Mouse (Mus musculus): ENCODE results near the gene Tspan9.

Tspan9 gene

DNA sequence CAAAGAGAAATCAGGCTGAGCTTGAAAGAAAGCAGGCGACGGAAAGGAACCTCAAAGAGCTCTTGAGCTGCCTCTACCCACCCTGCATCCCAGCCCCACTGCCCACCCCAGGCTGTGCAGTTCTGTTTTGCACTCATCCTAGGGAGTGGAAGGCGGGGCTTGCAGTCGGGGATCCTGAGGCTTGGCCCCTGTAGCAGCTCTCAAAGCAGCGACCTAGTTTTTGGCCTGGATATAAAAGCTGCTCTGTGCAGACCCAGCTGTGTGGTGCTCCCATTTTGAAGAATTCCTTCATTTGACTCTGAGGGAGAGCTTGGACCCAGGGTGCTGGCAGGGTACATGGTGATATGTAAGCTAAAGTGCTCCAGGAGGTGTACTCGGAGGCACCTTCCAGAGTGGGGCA lies 218.6 kb downstream of the Tspan9 start:
- DNase-seq (ENCODE audit: low spot score) = no peak

DNA sequence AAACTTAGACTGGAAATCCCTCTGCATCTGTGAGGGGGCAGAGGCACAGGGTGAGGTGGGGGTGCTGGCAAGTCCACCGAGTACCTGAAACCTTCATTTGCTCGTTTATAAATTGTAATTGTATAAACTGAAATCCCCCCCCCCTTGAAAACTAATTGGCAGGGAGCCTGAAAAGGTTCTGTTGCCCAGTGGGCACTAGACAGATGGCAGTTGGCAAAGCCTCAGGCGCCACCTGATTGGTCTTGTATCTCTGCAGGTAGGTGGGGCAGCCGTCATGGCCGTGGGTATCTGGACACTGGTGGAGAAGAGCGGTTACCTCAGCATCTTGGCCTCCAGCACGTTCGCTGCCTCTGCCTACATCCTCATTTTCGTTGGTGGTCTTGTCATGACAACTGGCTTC lies 220.1 kb downstream of the Tspan9 start:
- no peak for DNase-seq (ENCODE audit: low spot score)

DNA sequence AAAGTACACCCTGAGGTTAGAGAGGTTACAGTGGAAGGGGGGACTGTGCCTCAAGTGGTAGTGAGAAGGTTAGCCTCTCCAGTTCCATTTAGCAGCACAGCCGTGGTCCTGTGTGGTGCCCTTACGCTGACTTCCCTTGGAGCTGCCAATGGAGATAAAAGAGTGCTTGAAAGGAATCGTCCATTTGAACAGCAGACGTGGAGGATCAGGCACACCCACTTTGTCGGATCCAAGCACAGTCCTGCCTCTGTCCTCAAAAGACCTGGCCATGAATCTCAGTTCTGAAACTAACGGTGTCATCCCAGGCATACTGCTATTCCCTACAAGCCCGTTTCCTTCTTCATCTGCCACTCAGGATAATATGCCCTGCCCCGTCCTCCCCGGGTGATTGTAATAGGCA lies 221.4 kb downstream of the Tspan9 start:
- DNase-seq (ENCODE audit: low spot score) = no peak

DNA sequence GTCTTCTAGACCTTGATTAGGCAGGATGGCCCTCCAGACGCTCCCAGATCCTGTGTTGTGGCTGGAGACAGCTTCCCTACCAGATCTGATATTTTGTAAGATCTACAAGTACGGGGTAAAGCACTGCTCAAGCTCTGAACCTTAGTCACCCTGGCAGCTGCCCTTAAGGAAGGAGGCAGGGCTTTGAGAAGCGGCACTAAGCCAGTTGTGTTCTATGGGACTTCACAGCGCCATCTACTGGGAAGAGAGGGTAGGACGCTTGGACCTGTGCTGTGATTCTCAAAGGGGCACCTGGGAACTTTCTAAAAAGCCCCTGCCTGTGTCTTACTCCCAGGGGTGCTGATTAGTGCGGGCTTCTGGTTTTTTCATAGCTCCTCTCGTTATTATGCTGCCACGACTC lies 222.7 kb downstream of the Tspan9 start:
- DNase-seq (ENCODE audit: low spot score) = peak; percentile 14

DNA sequence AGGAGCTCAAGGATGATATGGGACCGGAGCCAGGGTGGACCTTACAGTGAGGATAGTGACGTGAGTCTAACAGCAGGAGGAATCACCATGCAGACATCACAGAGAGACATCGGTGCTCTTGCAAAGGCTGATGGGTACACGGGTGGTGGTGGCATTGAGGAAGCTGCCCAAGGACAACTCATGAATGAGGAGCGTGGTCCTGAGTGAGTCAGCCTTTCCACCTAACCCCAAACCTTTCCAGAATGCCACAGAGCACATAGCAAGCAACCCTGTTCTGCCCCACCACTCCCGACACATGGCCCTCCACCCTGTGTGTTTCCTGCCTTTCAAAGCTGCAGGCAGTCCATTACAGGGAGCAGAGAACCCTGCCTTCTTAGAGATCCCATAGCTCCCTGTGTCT lies 223.9 kb downstream of the Tspan9 start:
- no peak for DNase-seq (ENCODE audit: low spot score)

DNA sequence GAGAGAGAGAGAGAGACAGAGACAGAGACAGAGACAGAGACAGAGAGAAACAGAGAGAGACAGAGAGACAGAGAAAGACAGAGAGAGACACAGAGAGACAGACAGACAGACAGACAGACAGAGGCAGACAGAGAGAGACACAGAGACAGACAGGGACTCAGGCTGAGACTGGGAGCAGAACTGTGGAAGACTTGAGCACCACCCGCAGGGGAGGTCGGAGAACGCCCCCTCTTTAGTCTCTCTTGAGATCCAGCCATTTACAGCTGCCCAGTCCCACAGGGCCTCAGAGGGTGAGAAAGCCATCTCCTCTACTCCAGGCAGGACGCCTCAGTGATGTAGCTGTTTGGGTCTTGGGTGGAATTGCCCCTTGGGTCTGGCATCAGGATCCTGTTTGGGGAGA lies 225.7 kb downstream of the Tspan9 start:
- DNase-seq (ENCODE audit: low spot score) = no peak

DNA sequence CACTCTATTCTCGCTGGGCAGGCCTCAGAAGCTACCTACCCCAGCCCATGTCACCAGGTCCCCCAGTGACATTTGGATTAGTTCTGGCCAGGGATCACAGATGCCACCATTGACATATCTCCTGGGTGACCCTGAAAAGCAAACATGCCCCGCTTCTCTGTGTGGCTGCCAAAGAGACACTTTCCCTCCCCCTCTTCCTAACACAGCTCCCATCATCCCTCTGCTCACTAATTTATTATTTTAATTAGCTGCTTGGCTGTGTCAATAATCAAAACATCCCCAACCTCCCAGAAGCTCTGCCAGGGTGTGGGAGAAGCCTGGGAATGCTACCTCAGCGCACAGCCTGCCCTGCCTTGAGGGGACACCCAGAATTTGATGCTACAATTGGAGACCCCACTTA lies 226.4 kb downstream of the Tspan9 start:
- no peak for DNase-seq (ENCODE audit: low spot score)

DNA sequence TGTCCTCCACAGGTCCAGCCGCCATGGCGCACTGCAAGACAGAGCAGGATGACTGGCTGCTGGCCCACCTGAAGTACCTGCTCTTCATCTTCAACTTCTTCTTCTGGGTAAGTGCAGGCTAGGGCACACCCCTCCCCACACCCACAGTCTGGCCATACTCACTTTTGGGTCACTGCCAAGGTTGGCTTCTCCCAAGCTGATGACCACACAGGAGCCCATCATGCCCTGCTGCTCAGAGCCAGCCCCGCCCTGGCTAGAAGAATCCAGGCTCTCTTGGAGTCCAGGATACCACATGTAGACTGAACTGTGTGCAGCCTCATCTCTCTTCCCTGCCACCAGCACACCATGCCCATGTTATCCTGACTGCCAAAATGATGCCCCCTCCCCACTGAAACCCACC lies 230.5 kb downstream of the Tspan9 start:
- no peak for DNase-seq (ENCODE audit: low spot score)

DNA sequence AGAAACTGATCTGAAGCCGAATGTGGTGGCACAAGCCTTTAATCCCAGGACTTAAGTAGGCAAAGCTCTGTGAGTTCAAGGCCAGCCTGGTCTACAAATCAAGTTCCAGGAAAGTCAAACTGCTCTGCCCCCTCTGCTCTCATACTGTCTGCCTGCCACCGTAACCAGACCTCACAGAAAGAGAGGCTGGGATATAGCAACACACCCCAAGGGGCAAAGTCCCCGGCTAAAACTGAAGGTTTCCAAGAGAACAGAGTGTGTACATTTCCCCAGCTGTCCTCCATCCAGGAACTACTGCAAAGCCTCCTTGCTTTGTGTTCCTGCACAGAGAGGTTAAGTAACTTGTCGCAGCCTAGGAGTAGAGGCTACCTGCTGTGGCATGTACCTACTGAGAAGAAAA lies 231.7 kb downstream of the Tspan9 start:
- no peak for DNase-seq (ENCODE audit: low spot score)

Measured in yolk sac, embryonic 10.5 days (tissue).